Mouse (Mus musculus) bone marrow macrophage, adult 2 months (primary cell): ENCODE measurements around the gene Tnks1bp1.

Experiments
- CTCF ChIP-seq: IDR thresholded peaks from 2 replicates; pipeline ENCODE4 v1.5.1; 2012; ENCODE audit warnings: low read depth, mild to moderate bottlenecking, low read length, moderate library complexity
- POLR2A ChIP-seq: IDR thresholded peaks from 2 replicates; pipeline ENCODE4 v1.6.1; 2012; ENCODE audit warnings: mild to moderate bottlenecking, low read depth, low read length, borderline replicate concordance

GRCm38 (mm10) chr2:85106068-85106790 lies 58.4 kb downstream of the Tnks1bp1 start:
- TF ChIP-seq CTCF (no peak), POLR2A (no peak)
